12 mouse cellular contexts compared by ENCODE assay signal in genomic region chr2:102021371-102022084, GRCm38 (mm10).
A peak's percentile ranks its signal among the peaks of the same experiment; 100 is the strongest.
DNase-seq lines count a peak whose midpoint lies in the region; ATAC-seq and TF ChIP-seq lines count a peak whose summit lies in the region.
"Had no signal": no experiment of that assay in that cellular context is flagged by ENCODE, and none has a peak within 500 bp of the region (broad histone marks: within the 10 kb centered on the region; RNA-seq: fewer than 3 reads in every experiment).

No protein-coding gene starts in this region.

- H3K4me1 ChIP-seq in forebrain, embryonic 10.5 days, result peaks cover 27% of the 10 kb centered on the region
- H3K4me1 ChIP-seq in forebrain, postnatal 0 days (ENCODE audit: insufficient read depth), result no peaks in the 10 kb centered on the region
- H3K4me1 ChIP-seq in neural tube, embryonic 11.5 days (ENCODE audit: control insufficient read depth, insufficient read depth, low read length), result peaks cover 6% of the 10 kb centered on the region
- peaks cover 36% of the 10 kb centered on the region for H3K4me1 ChIP-seq in limb, embryonic 12.5 days (replicated peaks)

- WGBS in forebrain, embryonic 10.5 days, result 75% methylated on average over 11 of the region's 11 CpGs
- WGBS in forebrain, postnatal 0 days, result 48% methylated on average over 11 of the region's 11 CpGs
- WGBS in neural tube, embryonic 11.5 days, result 51% methylated on average over 11 of the region's 11 CpGs
- 24% methylated on average over 11 of the region's 11 CpGs for WGBS in limb, embryonic 12.5 days

- no peaks in the 10 kb centered on the region for H3K27me3 ChIP-seq in forebrain, embryonic 10.5 days (ENCODE audit: poor library complexity, severe bottlenecking)
- no peaks in the 10 kb centered on the region for H3K27me3 ChIP-seq in forebrain, postnatal 0 days (ENCODE audit: insufficient read depth, low read length)
- H3K27me3 ChIP-seq in neural tube, embryonic 11.5 days (ENCODE audit: control insufficient read depth, insufficient read depth, low read length), result no peaks in the 10 kb centered on the region
- H3K27me3 ChIP-seq in limb, embryonic 12.5 days, result no peaks in the 10 kb centered on the region

- TF ChIP-seq CTCF in forebrain, postnatal 0 days (IDR thresholded peaks at IDR 0.05; ENCODE audit: low read depth), result no peak

- DNase-seq in forebrain, embryonic 10.5 days (ENCODE audit: extremely low spot score, low spot score), result no peak
- no peak for DNase-seq in forebrain, postnatal 0 days
- no peak for DNase-seq in neural tube, embryonic 11.5 days (ENCODE audit: low spot score)
- DNase-seq in neural tube, embryonic 10.5 days (ENCODE audit: extremely low spot score, low spot score), result no peak
- DNase-seq in urinary bladder, postnatal 4 days (ENCODE audit: low spot score in 2 of 2), result no peak
- no peak for DNase-seq in thymus, postnatal 10 days (ENCODE audit: low spot score in 2 of 2)
- no peak for DNase-seq in left cerebral cortex, adult 18-20 months (ENCODE audit: low spot score in 2 of 2)
- DNase-seq: adrenal gland, postnatal 10 days; cerebellum, adult 9-11 months; layer of hippocampus, postnatal 36 days; liver, postnatal 0 days had no signal

- H3K4me3 ChIP-seq in forebrain, embryonic 10.5 days, result no peak overlapping the region
- no peak overlapping the region for H3K4me3 ChIP-seq in forebrain, postnatal 0 days (ENCODE audit: low read depth, low read length)
- no peak overlapping the region for H3K4me3 ChIP-seq in neural tube, embryonic 11.5 days (ENCODE audit: low read depth, low read length)
- H3K4me3 ChIP-seq in limb, embryonic 12.5 days (replicated peaks), result no peak overlapping the region

- H3K4me2 ChIP-seq in forebrain, postnatal 0 days (ENCODE audit: low read depth), result no peak overlapping the region
- no peak overlapping the region for H3K4me2 ChIP-seq in neural tube, embryonic 11.5 days (ENCODE audit: low read depth)
- no peak overlapping the region for H3K4me2 ChIP-seq in limb, embryonic 12.5 days

- no peak overlapping the region for H3K9ac ChIP-seq in forebrain, postnatal 0 days
- no peak overlapping the region for H3K9ac ChIP-seq in neural tube, embryonic 11.5 days (ENCODE audit: low read length)
- no peak overlapping the region for H3K9ac ChIP-seq in limb, embryonic 12.5 days (replicated peaks)
- H3K9ac ChIP-seq: liver, postnatal 0 days had no signal

- no peaks in the 10 kb centered on the region for H3K9me3 ChIP-seq in forebrain, embryonic 10.5 days
- no peaks in the 10 kb centered on the region for H3K9me3 ChIP-seq in forebrain, postnatal 0 days (ENCODE audit: low read length)
- H3K9me3 ChIP-seq in neural tube, embryonic 11.5 days (ENCODE audit: control insufficient read depth, low read length), result no peaks in the 10 kb centered on the region
- no peaks in the 10 kb centered on the region for H3K9me3 ChIP-seq in limb, embryonic 12.5 days

- no peak for ATAC-seq in forebrain, postnatal 0 days
- ATAC-seq in neural tube, embryonic 11.5 days (ENCODE audit: insufficient read depth, low FRiP score, low TSS enrichment), result 0 out of 2 replicates have a peak, but pooled peaks have one; percentile 25
- no peak for ATAC-seq in limb, embryonic 12.5 days (ENCODE audit: insufficient number of reproducible peaks, insufficient read depth, low FRiP score, low TSS enrichment, low read depth)
- ATAC-seq: liver, postnatal 0 days had no signal

- H3K36me3 ChIP-seq in forebrain, embryonic 10.5 days (replicated peaks), result peaks cover 9% of the 10 kb centered on the region
- no peaks in the 10 kb centered on the region for H3K36me3 ChIP-seq in forebrain, postnatal 0 days (ENCODE audit: insufficient read depth)
- no peaks in the 10 kb centered on the region for H3K36me3 ChIP-seq in neural tube, embryonic 11.5 days (ENCODE audit: control insufficient read depth, insufficient read depth, low read length)
- no peaks in the 10 kb centered on the region; the same call in 1 of the 2 replicates for H3K36me3 ChIP-seq in limb, embryonic 12.5 days

- peak overlapping the region; percentile 65; the same call in 1 of the 2 replicates for H3K27ac ChIP-seq in forebrain, embryonic 10.5 days
- no peak overlapping the region for H3K27ac ChIP-seq in forebrain, postnatal 0 days (ENCODE audit: low read depth, low read length)
- H3K27ac ChIP-seq in neural tube, embryonic 11.5 days (ENCODE audit: low read depth, low read length), result no peak overlapping the region
- H3K27ac ChIP-seq in limb, embryonic 12.5 days, result peak overlapping the region; percentile 50

Comparison
In these comparisons a context has a peak if more than half of its experiments do, and no peak if none do; other contexts are left out.
1. H3K27ac ChIP-seq: peak in forebrain, embryonic 10.5 days (single experiment) and limb, embryonic 12.5 days (single experiment); none in forebrain, postnatal 0 days (single experiment) and neural tube, embryonic 11.5 days (single experiment).